Mouse (Mus musculus): ENCODE measurements around the gene Lamc1. TPM values are rescaled to one million over a fixed set of nuclear protein-coding genes. Genes with fewer than 3 reads are reported as not detected.

Gene Lamc1
- total RNA-seq, 4 experiments from 2014 or later = 49.8 to 71.5 (median 61.8) TPM

GRCm38 (mm10) chr1:153259752-153260300 is 72.8 kb downstream of the Lamc1 start:
- no peak for DNase-seq

- DNase-seq = no peak
These were observed 79.9 kb downstream of the Lamc1 start for GRCm38 (mm10) chr1:153252540-153253210.

GRCm38 (mm10) chr1:153251590-153252206 is 80.9 kb downstream of the Lamc1 start:
- DNase-seq = no peak

- DNase-seq = no peak
These were observed 91.2 kb downstream of the Lamc1 start for GRCm38 (mm10) chr1:153241346-153241745.

- no peak for DNase-seq
These were observed 97.0 kb downstream of the Lamc1 start for GRCm38 (mm10) chr1:153235576-153235975.

GRCm38 (mm10) chr1:153231681-153232080 is 100.9 kb downstream of the Lamc1 start:
- no peak for DNase-seq

- DNase-seq = no peak
These were observed 104.7 kb downstream of the Lamc1 start for GRCm38 (mm10) chr1:153227916-153228315.

GRCm38 (mm10) chr1:153227096-153227495 is 105.5 kb downstream of the Lamc1 start:
- no peak for DNase-seq

- DNase-seq = no peak
These were observed 106.5 kb downstream of the Lamc1 start for GRCm38 (mm10) chr1:153225786-153226725.

- DNase-seq = no peak
These were observed 108.3 kb downstream of the Lamc1 start for GRCm38 (mm10) chr1:153224331-153224730.

- no peak for DNase-seq
These were observed 113.2 kb downstream of the Lamc1 start for GRCm38 (mm10) chr1:153219376-153219775.

- DNase-seq = no peak
These were observed 116.1 kb downstream of the Lamc1 start for GRCm38 (mm10) chr1:153216516-153216915.

- DNase-seq = no peak
These were observed 116.9 kb downstream of the Lamc1 start for GRCm38 (mm10) chr1:153215676-153216075.

GRCm38 (mm10) chr1:153210992-153211391 is 121.6 kb downstream of the Lamc1 start:
- no peak for DNase-seq

GRCm38 (mm10) chr1:153210198-153210597 is 122.4 kb downstream of the Lamc1 start:
- DNase-seq = no peak

- DNase-seq = no peak
These were observed 130.4 kb downstream of the Lamc1 start for GRCm38 (mm10) chr1:153202195-153202594.

- no peak for DNase-seq
These were observed 131.1 kb downstream of the Lamc1 start for GRCm38 (mm10) chr1:153201448-153201847.

- no peak for DNase-seq
These were observed 135.2 kb downstream of the Lamc1 start for GRCm38 (mm10) chr1:153197316-153197850.

- DNase-seq = no peak
These were observed 139.6 kb downstream of the Lamc1 start for GRCm38 (mm10) chr1:153192945-153193344.

- no peak for DNase-seq
These were observed 140.2 kb downstream of the Lamc1 start for GRCm38 (mm10) chr1:153192379-153192778.

- DNase-seq = no peak
These were observed 140.7 kb downstream of the Lamc1 start for GRCm38 (mm10) chr1:153191943-153192329.

GRCm38 (mm10) chr1:153191237-153191942 is 141.2 kb downstream of the Lamc1 start:
- DNase-seq = no peak

Data from adrenal gland, adult 8-10 months (tissue).